Mouse (Mus musculus) left cerebral cortex, postnatal 36 days (tissue): ENCODE results near the gene Cgnl1. TPM values are rescaled to one million over a fixed set of nuclear protein-coding genes. Genes with fewer than 3 reads are reported as not detected.

ENCODE experiments used
- DNase-seq, 2 experiments: peaks; one replicate each; pipeline ENCODE4 v3.0.0; 2021 to 2022; ENCODE audit warnings: low spot score in 2 of 2, mixed read lengths in 1 of 2
- intact Hi-C: fragments of 180-260 bp; cut with DNase I; formaldehyde crosslinking; loops from one replicate; pipeline ENCODE4 v1.15.1; 2025
- total RNA-seq, 2 experiments: library from RNA; stranded (reverse); gene quantifications; 2 replicates each; pipeline ENCODE4 v1.2.3; 2021

Cgnl1 gene
- total RNA-seq, 2 experiments from 2014 or later: 11.3 to 11.4 TPM

GRCm38 (mm10) chr9:71769701-71770100 lies 1.7 kb downstream of the Cgnl1 start:
- DNase-seq: no peak
- intact Hi-C loops: no loop called here

DNA sequence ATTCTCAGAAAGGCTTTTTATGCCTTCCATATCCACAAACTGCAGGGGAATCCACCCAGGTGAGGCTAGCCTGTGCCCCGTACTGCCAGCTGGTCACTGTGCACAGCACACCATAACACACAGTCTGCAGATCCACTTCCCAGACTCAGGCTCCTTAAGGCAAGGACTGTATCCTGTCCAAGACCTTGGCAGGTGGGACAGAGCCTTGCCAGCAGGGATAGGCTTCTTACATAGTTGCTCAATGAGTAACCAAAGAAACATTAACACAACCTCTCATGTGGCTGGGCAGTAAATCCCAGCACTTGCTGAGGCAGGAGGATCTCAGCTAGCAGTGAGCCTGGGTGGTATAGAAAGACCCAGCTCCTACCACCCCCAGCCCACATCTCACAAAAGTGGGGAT lies 3.3 kb downstream of the Cgnl1 start:
- intact Hi-C loops: no loop called here
- no peak for DNase-seq

DNA sequence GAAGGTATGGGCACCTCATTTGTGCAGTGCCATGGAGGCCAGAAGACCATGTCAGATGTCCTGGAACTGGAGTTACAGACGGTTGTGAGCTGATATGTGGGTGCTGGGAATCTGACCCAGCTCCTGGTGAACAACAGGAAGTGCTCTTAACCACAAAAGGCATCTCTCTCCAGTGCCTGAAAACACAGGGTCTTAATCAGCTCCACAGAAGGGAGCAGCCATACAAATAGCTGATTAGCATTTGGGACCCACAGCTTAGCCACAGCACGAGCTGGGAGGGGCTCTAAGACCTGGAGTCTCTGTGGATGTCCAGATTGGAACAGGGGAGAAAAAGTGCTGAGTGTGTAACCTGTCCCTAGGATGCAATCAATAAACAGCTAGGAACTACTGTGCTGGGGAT lies 4.5 kb downstream of the Cgnl1 start:
- intact Hi-C loops: no loop called here
- DNase-seq: no peak

GRCm38 (mm10) chr9:71766306-71766705 lies 5.1 kb downstream of the Cgnl1 start:
- DNase-seq: no peak
- intact Hi-C loops: no loop called here

GRCm38 (mm10) chr9:71764551-71764950 lies 6.9 kb downstream of the Cgnl1 start:
- intact Hi-C loops: no loop called here
- DNase-seq: no peak

DNA sequence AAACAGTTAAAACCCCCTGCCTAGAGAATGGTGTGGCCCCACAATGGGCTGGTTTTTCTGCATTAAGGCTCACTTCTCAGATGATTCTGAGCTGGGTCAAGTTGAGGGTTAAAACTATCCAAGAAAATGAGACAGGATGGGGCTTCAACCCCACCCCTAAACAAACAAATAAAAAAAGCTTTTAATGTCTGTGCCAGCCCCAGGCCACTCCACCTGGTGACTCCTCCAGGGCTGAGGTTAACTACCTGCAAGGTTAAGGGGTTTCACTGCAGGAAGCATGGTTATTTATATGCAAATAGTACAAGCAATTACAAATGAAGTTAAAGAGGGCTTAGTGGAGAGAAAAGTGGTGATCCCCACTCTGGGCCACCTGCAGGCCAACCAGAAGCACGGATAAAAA lies 8.1 kb downstream of the Cgnl1 start:
- no peak for DNase-seq
- intact Hi-C loops: no loop called here

DNA sequence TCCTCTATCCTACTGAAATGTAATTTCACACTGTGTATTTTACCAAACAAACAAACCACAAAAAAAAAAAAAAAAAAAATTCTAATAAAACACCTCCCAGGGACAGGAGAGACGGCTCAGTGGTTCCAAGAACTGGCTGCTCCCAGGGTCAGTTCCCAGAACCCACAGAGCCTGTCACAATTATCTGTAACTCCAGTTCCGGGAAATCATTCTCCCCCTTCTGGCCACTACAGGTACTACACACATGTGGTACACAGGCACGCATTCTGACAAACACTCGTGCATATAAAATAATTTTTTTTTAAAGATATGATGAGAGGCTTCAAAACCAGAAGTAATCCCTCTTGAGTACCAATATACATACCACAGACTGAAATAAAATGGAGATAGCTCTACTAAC lies 9.7 kb downstream of the Cgnl1 start:
- intact Hi-C loops: no loop called here
- no peak for DNase-seq

- intact Hi-C loops: no loop called here
- DNase-seq: no peak
Measured at GRCm38 (mm10) chr9:71760518-71761141, 10.8 kb downstream of the Cgnl1 start.

- no peak for DNase-seq
- intact Hi-C loops: no loop called here
Measured at GRCm38 (mm10) chr9:71759893-71760292, 11.5 kb downstream of the Cgnl1 start.

- intact Hi-C loops: no loop called here
- no peak for DNase-seq
Measured at GRCm38 (mm10) chr9:71757386-71757785, 14.0 kb downstream of the Cgnl1 start.

- DNase-seq: no peak
- intact Hi-C loops: no loop called here
Measured at GRCm38 (mm10) chr9:71756916-71757315, 14.5 kb downstream of the Cgnl1 start.

DNA sequence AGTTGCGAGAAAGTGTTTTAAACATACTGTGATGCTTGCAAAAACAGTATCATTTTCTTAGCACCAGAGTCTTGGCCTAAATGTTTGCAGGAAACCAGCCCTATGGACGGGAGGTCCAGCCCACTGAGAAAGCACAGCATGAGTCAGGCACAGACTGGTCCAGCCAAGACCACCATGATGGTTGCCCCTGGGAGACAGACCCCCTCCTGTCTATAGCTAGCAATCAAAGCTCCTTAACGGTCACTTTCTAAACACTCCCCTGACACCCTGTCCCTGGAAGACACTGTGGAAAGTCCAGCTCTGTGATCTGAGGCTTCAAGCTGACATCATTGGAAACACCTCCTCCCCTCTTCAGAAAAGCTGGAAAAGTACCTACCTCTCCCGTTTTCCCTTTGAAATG lies 17.4 kb downstream of the Cgnl1 start:
- DNase-seq: no peak
- intact Hi-C loops: no loop called here

- DNase-seq: no peak
- intact Hi-C loops: no loop called here
Measured at GRCm38 (mm10) chr9:71753529-71753928, 17.9 kb downstream of the Cgnl1 start.

DNA sequence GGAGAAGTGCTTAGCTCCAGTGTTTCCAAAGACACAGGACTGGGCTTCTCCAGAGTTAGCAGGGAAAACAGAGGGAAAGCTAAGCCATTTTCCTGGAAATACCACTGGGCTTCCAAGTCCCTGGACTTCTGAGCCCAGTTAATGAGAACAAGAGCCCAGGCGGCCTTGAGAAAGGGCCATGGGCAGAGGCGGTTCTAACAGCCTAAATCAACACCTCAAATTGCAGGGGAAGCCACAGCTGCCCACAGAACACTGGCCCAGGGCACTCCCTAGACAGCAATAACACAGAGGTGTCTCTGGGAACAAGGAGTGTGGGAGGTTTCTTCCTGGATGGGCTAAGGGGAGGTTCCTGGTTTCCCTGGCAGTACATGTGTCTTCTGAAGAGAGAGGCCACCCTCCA lies 18.3 kb downstream of the Cgnl1 start:
- intact Hi-C loops: no loop called here

GRCm38 (mm10) chr9:71750015-71750672 lies 21.3 kb downstream of the Cgnl1 start:
- no peak for DNase-seq

More for the DNA sequence above, 18.3 kb downstream of the Cgnl1 start:
- DNase-seq: no peak

DNA sequence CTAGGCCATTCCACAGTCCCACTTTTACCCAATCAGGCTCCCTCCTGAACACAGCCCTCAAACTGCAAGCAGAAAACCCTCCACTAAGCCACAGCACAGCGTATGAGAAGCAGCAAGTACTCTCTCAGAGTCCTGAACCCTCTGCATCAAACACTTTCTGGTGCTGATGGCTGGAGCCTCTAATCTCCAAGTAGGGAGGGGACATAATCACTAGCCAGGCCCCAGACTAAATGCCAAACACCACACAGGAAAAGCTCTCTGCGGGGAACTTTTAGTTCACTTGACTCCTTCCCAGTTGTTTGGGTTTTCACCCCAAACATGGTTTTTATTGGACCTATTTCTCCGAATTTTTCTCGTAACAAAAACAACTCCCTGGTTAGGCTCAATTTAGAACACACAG lies 25.0 kb downstream of the Cgnl1 start:
- no peak for DNase-seq
- intact Hi-C loops: no loop called here

More at GRCm38 (mm10) chr9:71750015-71750672, 21.3 kb downstream of the Cgnl1 start:
- intact Hi-C loops: no loop called here

GRCm38 (mm10) chr9:71738081-71738930 lies 33.1 kb downstream of the Cgnl1 start:
- DNase-seq: no peak
- intact Hi-C loops: no loop called here

GRCm38 (mm10) chr9:71737257-71738023 lies 34.0 kb downstream of the Cgnl1 start:
- intact Hi-C loops: no loop called here
- no peak for DNase-seq

DNA sequence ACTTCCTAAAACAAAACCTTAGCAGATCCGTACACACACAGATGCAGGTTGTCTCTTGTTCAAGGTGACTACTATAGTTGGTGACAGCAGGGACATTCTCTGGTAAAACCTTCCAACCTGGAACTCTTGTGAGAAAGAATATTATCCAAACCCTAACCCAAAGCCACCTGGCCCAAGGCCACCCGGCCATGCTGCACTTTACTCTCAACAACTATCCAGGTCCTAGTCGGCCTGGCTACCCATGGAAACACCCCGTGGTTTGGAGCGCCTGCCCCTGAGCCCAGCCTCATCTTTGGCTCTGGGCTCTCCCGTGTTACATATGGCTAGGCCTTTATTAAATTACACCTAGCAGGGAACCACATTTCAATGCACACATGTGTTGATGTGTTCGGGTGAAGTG lies 35.5 kb downstream of the Cgnl1 start:
- no peak for DNase-seq
- intact Hi-C loops: no loop called here

GRCm38 (mm10) chr9:71733559-71733958 lies 37.8 kb downstream of the Cgnl1 start:
- intact Hi-C loops: no loop called here
- no peak for DNase-seq
